Mouse (Mus musculus) G1E (cell line): ENCODE measurements around the gene Vps54.

ENCODE experiments used
- CTCF ChIP-seq: IDR thresholded peaks from 2 replicates; pipeline ENCODE4 v1.5.1; 2012; ENCODE audit warnings: low read depth, low read length, inconsistent platforms, mixed read lengths
- GATA1 ChIP-seq: IDR thresholded peaks from 2 replicates; pipeline ENCODE4 v1.6.1; 2012; ENCODE audit warnings: borderline replicate concordance, low read length, inconsistent platforms, mixed read lengths
- GATA2 ChIP-seq: IDR thresholded peaks from 2 replicates; pipeline ENCODE4 v1.6.1; 2012; ENCODE audit warnings: low read depth, low read length, inconsistent platforms, borderline replicate concordance
- POLR2AphosphoS5 ChIP-seq: IDR thresholded peaks from 2 replicates; pipeline ENCODE4 v1.6.1; 2012; ENCODE audit warnings: low read depth, low read length, inconsistent platforms; ENCODE audit not compliant: insufficient replicate concordance
- TAL1 ChIP-seq: conservative IDR thresholded peaks from 2 replicates; pipeline ENCODE4 v1.6.1; 2012; ENCODE audit warnings: low read depth, low read length, inconsistent platforms, mixed read lengths

GRCm38 (mm10) chr11:21337855-21338254 is 98.8 kb downstream of the Vps54 start:
- TF ChIP-seq CTCF (no peak), GATA1 (no peak), TAL1 (no peak), GATA2 (no peak), POLR2AphosphoS5 (no peak)
